10 mouse cellular contexts compared by ENCODE assay signal in the genomic region with DNA sequence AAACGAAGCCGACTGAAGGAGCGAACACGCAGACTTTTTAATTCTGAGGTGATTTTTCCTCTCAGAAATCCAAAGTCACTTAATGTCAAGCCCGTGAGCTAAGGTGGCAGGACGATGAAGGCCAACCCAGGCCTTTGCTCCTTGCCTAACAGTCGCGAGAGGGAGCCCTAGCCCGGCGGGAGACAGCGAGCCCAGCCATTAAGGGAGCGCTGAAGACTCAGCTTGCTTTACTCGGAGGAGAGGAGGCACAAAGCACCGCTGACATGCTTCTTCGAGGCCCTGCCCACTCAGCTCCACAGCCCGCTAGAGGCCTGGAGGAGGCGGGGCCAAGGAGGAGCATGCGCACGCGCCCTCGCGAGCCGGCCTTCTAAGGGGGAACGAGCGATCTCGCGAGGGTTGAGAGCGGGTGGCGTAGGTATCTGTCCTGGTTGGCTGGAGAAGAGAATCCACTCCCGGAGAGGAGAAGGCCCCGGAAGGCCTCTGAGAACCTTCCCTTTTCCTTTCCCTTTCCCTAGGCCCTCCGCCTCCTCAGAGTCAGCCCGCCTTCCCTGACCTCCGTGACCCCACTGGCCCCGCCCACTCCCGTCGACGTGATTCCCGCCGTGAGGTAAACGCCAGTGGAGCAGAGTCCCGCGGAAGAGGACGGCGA. TPM values are rescaled to one million over a fixed set of nuclear protein-coding genes. Genes with fewer than 3 reads are reported as not detected.
DNase-seq lines count a peak whose midpoint lies in the region; ATAC-seq lines count a peak whose summit lies in the region.
"Not testable (repeated sequence)": the region's sequence is repeated elsewhere in the genome, so short reads cannot be mapped to it uniquely, and the experiment has no call there.
"Had no signal": no experiment of that assay in that cellular context is flagged by ENCODE, and none has a peak within 500 bp of the region (broad histone marks: within the 10 kb centered on the region; RNA-seq: fewer than 3 reads in every experiment).

No protein-coding gene starts in this region.

- not testable (repeated sequence) for H3K4me3 ChIP-seq in forebrain, embryonic 13.5 days
- peak overlapping the region; percentile 45 for H3K4me3 ChIP-seq in hindbrain, embryonic 10.5 days
- peak overlapping the region; percentile 34 for H3K4me3 ChIP-seq in kidney, embryonic 15.5 days (replicated peaks)
- H3K4me3 ChIP-seq in liver, embryonic 12.5 days: peak overlapping the region; percentile 38

- H3K4me2 ChIP-seq in forebrain, embryonic 13.5 days: peak overlapping the region; percentile 35
- peak overlapping the region; percentile 53 for H3K4me2 ChIP-seq in kidney, embryonic 15.5 days
- peak overlapping the region; percentile 57 for H3K4me2 ChIP-seq in liver, embryonic 12.5 days

- H3K27ac ChIP-seq in forebrain, embryonic 13.5 days; hindbrain, embryonic 10.5 days; kidney, embryonic 15.5 days; liver, embryonic 12.5 days: not testable (repeated sequence)

- not testable (repeated sequence) for H3K27me3 ChIP-seq in forebrain, embryonic 13.5 days; hindbrain, embryonic 10.5 days (ENCODE audit: insufficient read depth, poor library complexity, severe bottlenecking); kidney, embryonic 15.5 days; liver, embryonic 12.5 days (replicated peaks)

- WGBS in forebrain, embryonic 13.5 days: 42% methylated on average over 44 of the region's 45 CpGs
- 35% methylated on average over 45 of the region's 45 CpGs for WGBS in hindbrain, embryonic 10.5 days
- WGBS in kidney, embryonic 15.5 days: 39% methylated on average over 42 of the region's 45 CpGs
- 26% methylated on average over 43 of the region's 45 CpGs for WGBS in liver, embryonic 12.5 days (ENCODE audit: insufficient replicate concordance)

- H3K9me3 ChIP-seq in forebrain, embryonic 13.5 days (replicated peaks): peaks cover 37% of the 10 kb centered on the region
- peaks cover 42% of the 10 kb centered on the region for H3K9me3 ChIP-seq in hindbrain, embryonic 10.5 days
- H3K9me3 ChIP-seq in kidney, embryonic 15.5 days (replicated peaks): peaks cover 24% of the 10 kb centered on the region
- H3K9me3 ChIP-seq in liver, embryonic 12.5 days (replicated peaks): peaks cover 28% of the 10 kb centered on the region

- not testable (repeated sequence) for ATAC-seq in forebrain, embryonic 13.5 days
- 0 out of 2 replicates have a peak, but pooled peaks have one; percentile 46 for ATAC-seq in kidney, embryonic 15.5 days (replicated peaks; ENCODE audit: low FRiP score)
- peak; percentile 47; the same call in 1 of the 2 replicates for ATAC-seq in liver, embryonic 12.5 days
- 0 out of 2 replicates have a peak, but pooled peaks have one; percentile 50 for ATAC-seq in monocyte, adult 5-6 weeks (replicated peaks; ENCODE audit: insufficient number of reproducible peaks, low FRiP score, low TSS enrichment, poor library complexity, severe bottlenecking)

- not testable (repeated sequence) for H3K9ac ChIP-seq in forebrain, embryonic 13.5 days; kidney, embryonic 15.5 days; liver, embryonic 12.5 days

- H3K4me1 ChIP-seq in forebrain, embryonic 13.5 days; hindbrain, embryonic 10.5 days (replicated peaks); kidney, embryonic 15.5 days; liver, embryonic 12.5 days: not testable (repeated sequence)

- not testable (repeated sequence) for H3K36me3 ChIP-seq in forebrain, embryonic 13.5 days (ENCODE audit: poor library complexity, severe bottlenecking); hindbrain, embryonic 10.5 days; kidney, embryonic 15.5 days; liver, embryonic 12.5 days

- peak; percentile 2 for DNase-seq in adrenal gland, postnatal 25 days
- peak; percentile 14 for DNase-seq in hindbrain, embryonic 10.5 days (ENCODE audit: low spot score)
- DNase-seq in testis, postnatal 10 days (ENCODE audit: low spot score): peak; percentile 69

RNA-seq across cellular contexts. Expression of gene Zfp987, which starts 30.0 kb away (rescaled TPM):
- 0.33 TPM in 1 of 2 replicates, not detected in the other for total RNA-seq in adrenal gland, postnatal 25 days (2021)
- not detected in 2 replicates for polyA plus RNA-seq in forebrain, embryonic 13.5 days (2015; fragmentation: Nextera tagmentation; extraction: Ambion mirVana)
- polyA plus RNA-seq in hindbrain, embryonic 10.5 days (2016; fragmentation: Nextera tagmentation; extraction: Ambion mirVana): not detected in 2 replicates
- 0.18 and 0.26 TPM in 2 replicates for polyA plus RNA-seq in kidney, embryonic 15.5 days (2015; fragmentation: Nextera tagmentation; extraction: Ambion mirVana)
- polyA plus RNA-seq in liver, embryonic 12.5 days (2016; fragmentation: Nextera tagmentation; extraction: Ambion mirVana): 0.32 and 0.37 TPM in 2 replicates
- 1.5 TPM in 1 of 3 replicates, not detected in the others for total RNA-seq in monocyte, adult 5-6 weeks (2017)
- total RNA-seq: gastrocnemius, adult 18-20 months; heart, postnatal 14 days; layer of hippocampus, postnatal 36 days had no signal

Comparison
In these comparisons a context has a peak if more than half of its experiments do, and no peak if none do; other contexts are left out.
1. DNase-seq: peak in every context shown above with its lines; median percentile 69 in testis, postnatal 10 days; 14 in hindbrain, embryonic 10.5 days; 2 in adrenal gland, postnatal 25 days.